Mouse (Mus musculus): ENCODE data around the gene Fscn2.

- no peak for TF ChIP-seq CTCF (IDR thresholded peaks at IDR 0.05; ENCODE audit: control insufficient read depth, insufficient read depth, low read length)
- TF ChIP-seq POLR2A (IDR thresholded peaks at IDR 0.05; ENCODE audit: borderline replicate concordance, control insufficient read depth, low read depth, low read length), result no peak
Observed at GRCm38 (mm10) chr11:120343519-120344309, 17.6 kb upstream of the Fscn2 start.

Data from bone marrow, adult 2 months (tissue).